Mouse (Mus musculus) right cerebral cortex, postnatal 25 days (tissue): Measurements from ENCODE around the gene Gamt.

ENCODE experiments used
- DNase-seq: peaks from one replicate; pipeline ENCODE4 v3.0.0; 2022

The Gamt gene

DNA sequence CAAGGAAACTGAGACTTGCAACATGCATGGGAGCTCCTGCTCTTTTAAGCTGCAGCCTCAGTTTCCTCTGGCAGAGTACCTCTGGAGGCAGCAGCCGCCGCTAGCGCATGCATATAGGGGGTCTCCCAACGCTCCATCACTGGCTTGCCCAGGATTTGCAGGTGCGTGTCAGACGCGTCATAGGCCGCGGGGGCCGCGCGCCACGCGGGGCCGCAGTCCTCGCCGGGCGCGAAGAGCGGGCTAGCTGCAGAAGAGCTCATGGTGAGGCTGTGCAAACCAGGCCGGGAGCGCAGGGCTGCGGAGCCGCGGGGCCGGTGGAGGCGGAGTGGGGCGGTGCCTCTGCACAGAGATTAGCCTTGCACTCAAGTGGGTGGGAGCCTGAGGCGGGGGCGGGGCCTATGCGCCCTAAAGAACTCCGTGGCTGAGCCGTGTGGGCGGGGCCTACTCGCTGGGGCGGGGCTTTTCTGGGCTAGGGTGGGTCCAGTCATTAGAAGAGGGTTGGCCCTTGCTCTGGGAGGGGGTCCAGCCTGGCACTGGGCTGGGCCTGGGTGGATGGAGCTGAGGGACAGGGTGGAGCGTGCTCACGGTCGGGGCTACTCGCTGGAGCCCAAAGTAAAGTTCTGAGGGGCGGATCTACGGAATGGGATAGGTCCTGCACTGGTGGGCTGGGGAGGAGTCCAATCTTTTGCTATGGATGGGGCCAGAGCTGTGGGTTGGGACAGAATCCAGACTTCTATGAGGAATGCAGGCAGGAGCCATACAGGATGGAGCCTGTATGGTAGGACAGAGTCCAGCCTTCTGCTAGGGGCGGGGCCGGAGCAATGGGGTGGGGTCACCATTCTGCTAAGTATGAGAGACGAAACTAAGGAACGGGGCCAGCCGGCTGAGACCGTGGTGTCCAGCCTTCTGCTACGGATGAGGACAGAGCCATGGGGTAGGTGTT, at the start of gene Gamt, which contains the start of gene Dazap1:
Gamt (minus strand) TSS at position 371 of the 943 bp plus-strand sequence.
Dazap1 (plus strand) TSS at position 845 of the 943 bp plus-strand sequence.
- DNase-seq = peak; percentile 88

GRCm38 (mm10) chr10:80304862-80305261, 44.0 kb upstream of the Gamt start:
- no peak for DNase-seq

- DNase-seq = no peak
Observed at GRCm38 (mm10) chr10:80304458-80304857, 43.6 kb upstream of the Gamt start.

DNA sequence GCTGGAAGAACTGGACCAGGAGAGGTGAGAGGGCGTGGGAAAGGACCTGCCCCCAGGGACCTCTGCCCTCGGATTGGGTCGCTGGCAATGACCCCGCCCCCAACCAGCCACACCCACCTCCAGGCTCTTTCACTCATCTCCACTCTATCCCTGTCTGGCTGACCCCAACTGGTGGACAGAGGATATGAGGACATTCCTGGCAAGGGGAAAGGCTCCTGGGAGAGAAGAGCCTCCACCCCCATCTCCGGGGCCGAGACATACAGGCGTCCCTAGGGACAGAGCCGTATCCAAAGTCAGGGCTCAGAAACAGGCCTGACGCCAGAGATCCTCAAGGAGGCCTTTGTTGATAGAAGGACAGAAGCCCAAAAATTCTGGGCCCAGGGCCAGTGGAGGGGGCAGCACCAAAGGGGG, 41.7 kb upstream of the Gamt start:
- DNase-seq = no peak

- no peak for DNase-seq
Observed at GRCm38 (mm10) chr10:80302082-80302355, 41.2 kb upstream of the Gamt start.

DNA sequence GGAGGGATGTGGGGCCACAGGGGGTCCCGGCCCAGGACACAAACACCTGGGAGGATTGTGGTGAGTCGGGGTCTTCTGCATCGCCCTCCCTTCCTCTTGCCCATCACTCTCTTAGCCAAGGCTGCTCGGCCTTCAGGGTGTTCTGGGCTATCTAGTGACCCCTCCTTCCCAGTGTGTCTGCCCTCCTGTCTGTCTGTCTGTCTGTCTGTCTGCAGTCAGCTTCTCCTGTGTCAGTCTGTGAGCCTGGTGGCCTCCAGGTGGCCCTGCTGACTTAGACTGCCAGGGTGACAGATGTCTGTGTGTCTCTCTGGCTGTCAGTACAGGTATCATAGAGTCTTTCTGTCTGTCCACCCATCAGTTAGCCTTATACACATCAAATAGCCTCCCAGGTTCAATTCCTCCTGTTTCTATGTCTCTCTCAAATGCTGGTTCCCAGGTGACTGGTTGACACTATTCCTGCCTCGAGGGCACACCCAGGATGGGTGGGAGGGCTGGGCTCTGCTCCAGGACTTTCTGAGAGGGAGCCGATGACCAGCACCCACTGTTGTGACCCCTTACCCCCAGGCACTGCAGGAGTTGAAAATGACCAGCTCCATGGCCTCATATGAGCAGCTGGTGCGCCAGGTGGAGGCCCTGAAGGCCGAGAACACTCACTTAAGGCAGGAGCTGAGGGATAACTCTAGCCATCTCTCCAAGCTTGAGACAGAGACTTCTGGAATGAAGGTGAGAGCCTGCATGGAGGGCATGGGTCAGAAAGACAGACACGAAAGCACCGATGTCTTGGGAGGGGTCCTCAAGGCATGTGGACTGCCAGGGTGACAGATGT, 40.7 kb upstream of the Gamt start:
- no peak for DNase-seq

DNA sequence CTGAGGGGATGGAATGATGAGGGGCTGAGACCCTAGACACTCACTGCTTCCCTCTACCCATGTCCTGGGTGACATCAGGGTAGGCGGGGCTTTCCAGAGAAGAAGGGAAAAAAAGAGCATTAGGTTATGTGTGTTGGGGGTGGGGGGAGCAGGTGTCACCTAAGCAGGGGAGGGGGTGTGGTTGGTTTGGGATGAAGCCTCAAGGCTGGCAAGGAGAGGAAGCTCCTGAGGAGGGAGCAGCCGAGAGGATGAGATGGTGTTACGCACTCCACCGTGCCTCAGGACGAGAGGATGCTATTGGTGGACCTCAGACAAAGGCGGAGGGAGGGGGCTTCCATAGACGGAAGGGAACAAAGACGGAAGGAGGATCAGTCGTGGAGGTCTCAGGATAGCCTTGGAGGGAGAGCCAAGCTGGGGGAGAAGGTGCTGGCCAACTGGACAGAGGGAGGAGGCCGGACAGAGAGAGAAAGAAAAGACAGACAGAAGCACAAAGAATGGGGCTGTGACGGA, 39.9 kb upstream of the Gamt start:
- DNase-seq = no peak

DNA sequence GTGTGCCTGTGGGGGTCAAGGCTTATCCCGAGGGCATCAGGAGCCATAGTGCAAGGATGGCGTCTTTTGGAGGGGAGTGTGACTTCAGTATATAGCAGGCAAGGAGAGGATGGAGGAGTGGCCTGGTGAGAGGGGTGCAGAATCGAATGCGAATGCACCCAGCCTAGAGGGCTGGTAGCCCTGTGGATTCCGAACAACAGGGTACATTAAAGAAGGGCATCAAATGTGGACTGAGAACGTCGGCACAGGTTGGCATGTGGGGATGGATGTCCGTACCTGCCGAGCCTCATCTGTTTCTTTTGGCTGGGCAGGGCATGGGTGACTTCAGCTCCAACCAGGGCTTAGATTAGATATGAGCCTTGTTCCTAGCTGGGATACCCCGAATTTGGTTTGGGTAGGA, 39.0 kb upstream of the Gamt start:
- no peak for DNase-seq

DNA sequence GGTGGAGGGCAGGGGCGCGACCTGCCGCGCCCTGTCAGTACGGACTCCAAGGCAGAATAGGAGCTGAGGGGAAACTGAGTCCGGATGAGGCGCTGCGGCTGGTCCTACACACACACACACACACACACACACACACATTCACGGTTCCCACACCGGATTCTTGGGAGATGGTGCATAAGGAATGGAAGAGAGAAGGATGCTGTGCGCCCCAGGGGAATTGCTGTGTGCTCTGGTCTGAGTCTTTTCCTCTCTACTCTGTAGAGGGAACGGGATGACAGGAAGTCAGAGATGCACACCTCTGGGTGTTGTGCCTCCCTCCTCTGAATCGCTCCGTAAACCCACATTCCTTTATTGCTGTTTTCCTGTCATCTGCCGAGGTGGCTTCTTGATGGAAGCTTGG, 38.5 kb upstream of the Gamt start:
- DNase-seq = no peak

DNA sequence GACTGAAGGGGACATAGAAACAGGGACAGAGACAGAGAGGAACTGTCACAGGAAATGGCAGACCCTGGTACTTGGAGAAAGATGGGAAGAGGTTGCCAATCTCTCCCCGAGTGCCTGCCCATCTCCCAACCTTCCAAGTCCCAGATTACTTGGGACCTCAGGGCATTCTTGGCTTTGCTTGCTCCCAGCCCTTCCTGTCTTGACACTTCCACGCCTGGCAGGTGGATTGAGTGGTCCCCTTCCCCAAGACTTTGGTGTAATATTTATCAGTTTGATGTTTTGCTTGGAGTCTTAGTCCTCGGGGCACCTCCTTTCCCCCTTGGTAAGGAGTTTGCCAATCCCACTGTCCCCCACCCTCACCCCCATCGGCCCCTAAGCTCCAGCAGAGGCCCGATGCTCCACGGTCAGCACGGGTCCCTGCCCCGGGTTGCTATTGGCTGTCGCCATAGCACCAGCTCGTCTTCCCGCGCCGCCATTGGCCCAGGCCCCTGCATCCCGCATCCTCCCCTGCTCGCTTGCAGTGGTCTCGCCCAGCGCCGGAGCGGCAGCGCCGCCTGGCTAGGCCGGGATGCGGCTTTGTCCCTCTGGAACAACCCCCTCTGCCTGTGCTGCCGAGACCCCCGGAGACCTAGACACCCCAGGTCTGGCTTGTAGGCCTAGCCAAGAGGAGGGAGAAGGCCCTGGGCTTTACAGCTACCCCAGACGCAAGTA, 37.9 kb upstream of the Gamt start:
- DNase-seq = peak; percentile 93

- no peak for DNase-seq
Observed at GRCm38 (mm10) chr10:80297526-80298133, 36.8 kb upstream of the Gamt start.

DNA sequence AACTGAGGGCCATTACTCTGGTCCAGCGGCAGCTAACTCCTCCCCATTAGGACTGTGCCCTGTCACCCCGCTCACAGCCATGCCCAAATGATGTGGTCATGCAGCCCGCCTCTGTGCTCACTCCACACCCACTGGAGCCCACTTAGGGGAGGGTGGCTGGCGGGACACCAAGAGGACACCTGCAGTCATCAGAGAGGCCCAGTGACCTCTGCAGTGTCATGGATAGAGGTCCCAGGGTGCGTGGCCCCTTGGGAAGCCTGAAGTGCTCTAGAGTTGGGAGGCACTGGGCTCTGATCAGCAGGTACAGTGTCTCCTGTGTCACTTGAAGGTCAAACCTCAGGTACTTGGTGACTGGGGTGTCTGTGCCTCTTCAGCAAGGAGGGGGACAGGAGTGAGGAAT, 36.0 kb upstream of the Gamt start:
- no peak for DNase-seq

- DNase-seq = peak; percentile 81
Observed at GRCm38 (mm10) chr10:80295618-80296425, 35.0 kb upstream of the Gamt start, which contains the start of gene Apc2. Apc2 (plus strand) TSS chr10:80295977.

DNA sequence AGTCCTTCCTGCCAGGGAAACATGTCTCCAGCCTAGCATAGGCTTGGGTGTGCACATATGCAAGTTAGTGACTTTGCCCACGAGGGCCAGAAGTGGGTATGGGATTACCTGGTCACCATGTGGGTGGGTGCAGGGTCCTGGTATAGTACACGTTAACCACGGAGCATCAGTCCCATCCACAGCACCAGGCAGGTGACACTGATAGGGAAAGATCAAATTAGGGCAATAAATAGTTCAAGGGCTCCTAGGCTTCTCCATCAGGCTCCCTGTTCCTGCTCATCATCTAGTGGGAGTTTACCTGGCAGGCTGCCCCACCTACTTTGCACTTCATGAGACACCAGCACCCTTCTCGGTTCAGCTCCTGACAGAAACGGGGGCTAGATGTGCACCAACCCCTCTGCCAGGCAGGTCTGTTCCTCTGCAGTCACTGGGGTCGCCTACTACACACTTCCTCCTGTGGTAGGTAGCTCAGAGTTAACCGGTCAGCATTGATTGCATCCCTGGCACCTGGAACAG, 34.0 kb upstream of the Gamt start:
- no peak for DNase-seq

DNA sequence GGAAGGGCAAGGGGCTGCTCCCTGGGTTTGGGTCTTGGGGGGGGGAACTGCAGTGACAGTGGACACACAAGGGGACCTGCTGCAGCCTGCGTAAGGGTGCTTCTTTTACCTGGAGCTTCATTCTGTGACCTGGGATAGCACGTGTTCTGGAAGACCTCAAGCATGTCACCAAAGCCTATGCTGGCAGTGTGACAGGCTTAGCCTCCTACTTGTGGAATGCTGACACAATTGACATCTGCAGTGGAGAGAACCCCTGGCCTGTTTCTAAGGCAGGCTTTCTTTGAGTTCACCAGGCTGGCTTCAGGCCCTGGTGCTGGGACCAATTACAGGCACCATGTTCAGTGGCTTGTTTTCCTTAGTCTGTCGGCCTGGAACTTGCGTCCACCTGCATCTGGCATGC, 33.5 kb upstream of the Gamt start:
- no peak for DNase-seq

- peak; percentile 15 for DNase-seq
Observed at GRCm38 (mm10) chr10:80293325-80293724, 32.5 kb upstream of the Gamt start.

GRCm38 (mm10) chr10:80292251-80293146, 31.7 kb upstream of the Gamt start, which contains the start of gene Rps15:
Rps15 (plus strand) TSS chr10:80292453.
- peak; percentile 92 for DNase-seq

- no peak for DNase-seq
Observed at GRCm38 (mm10) chr10:80288657-80289056, 27.8 kb upstream of the Gamt start.

DNA sequence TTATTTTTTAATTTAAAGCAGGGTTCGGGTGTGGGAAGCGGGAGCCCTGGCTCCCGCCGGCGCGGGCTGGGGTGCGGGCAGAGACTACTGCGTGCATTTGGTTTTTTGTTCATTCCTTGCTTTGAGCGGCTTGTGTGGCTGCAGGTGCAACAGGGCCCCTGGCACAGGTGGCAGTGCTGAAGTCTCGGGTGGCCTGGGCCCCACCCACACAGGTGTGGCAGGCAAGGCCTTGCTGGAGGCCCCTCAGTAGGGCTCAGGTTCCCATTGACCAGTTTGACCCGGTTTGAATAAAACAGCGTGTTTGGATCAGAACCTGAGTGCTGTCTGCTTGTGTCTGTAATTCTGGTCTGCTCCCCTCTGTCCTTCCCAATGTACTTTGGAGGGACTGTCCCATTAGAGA, 27.3 kb upstream of the Gamt start:
- no peak for DNase-seq
